In genomic region chr10:17034892-17035775, GRCm38 (mm10) we compare ENCODE assay signal across 22 mouse cellular contexts.
A peak's percentile ranks its signal among the peaks of the same experiment; 100 is the strongest.
DNase-seq lines count a peak whose midpoint lies in the region; ATAC-seq and TF ChIP-seq lines count a peak whose summit lies in the region.
"Had no signal": no experiment of that assay in that cellular context is flagged by ENCODE, and none has a peak within 500 bp of the region (broad histone marks: within the 10 kb centered on the region; RNA-seq: fewer than 3 reads in every experiment).

No protein-coding gene starts in this region.

- no peak overlapping the region for H3K27ac ChIP-seq in intestine, postnatal 0 days (ENCODE audit: low read depth, low read length)
- no peak overlapping the region for H3K27ac ChIP-seq in hindbrain, embryonic 14.5 days
- H3K27ac ChIP-seq: heart, embryonic 13.5 days; macrophage; midbrain, embryonic 13.5 days had no signal

- no peak overlapping the region for H3K4me3 ChIP-seq in intestine, postnatal 0 days (ENCODE audit: low read depth, low read length)
- no peak overlapping the region for H3K4me3 ChIP-seq in hindbrain, embryonic 14.5 days (replicated peaks; ENCODE audit: low read length)
- H3K4me3 ChIP-seq: heart, embryonic 13.5 days; midbrain, embryonic 13.5 days had no signal

- WGBS in intestine, postnatal 0 days, result 57% methylated on average over 2 of the region's 2 CpGs
- 82% methylated on average over 2 of the region's 2 CpGs for WGBS in hindbrain, embryonic 14.5 days

- H3K36me3 ChIP-seq in intestine, postnatal 0 days (ENCODE audit: control insufficient read depth, insufficient read depth), result no peaks in the 10 kb centered on the region
- no peaks in the 10 kb centered on the region for H3K36me3 ChIP-seq in hindbrain, embryonic 14.5 days (replicated peaks; ENCODE audit: control insufficient read depth, insufficient read depth)
- H3K36me3 ChIP-seq: G1E; heart, embryonic 13.5 days; midbrain, embryonic 13.5 days had no signal

- no peak overlapping the region for H3K4me2 ChIP-seq in intestine, postnatal 0 days (replicated peaks; ENCODE audit: low read depth)
- H3K4me2 ChIP-seq in hindbrain, embryonic 14.5 days (replicated peaks), result no peak overlapping the region
- H3K4me2 ChIP-seq: heart, embryonic 13.5 days; lung, embryonic 14.5 days; midbrain, embryonic 13.5 days had no signal

- H3K4me1 ChIP-seq in intestine, postnatal 0 days (replicated peaks; ENCODE audit: control insufficient read depth, insufficient read depth, low read length), result peaks cover 5% of the 10 kb centered on the region; the same call in 1 of the 2 replicates
- no peaks in the 10 kb centered on the region for H3K4me1 ChIP-seq in hindbrain, embryonic 14.5 days (replicated peaks; ENCODE audit: control insufficient read depth, insufficient read depth, low read length)
- H3K4me1 ChIP-seq: midbrain, embryonic 13.5 days had no signal

- no peaks in the 10 kb centered on the region for H3K9me3 ChIP-seq in intestine, postnatal 0 days (ENCODE audit: control insufficient read depth)
- no peaks in the 10 kb centered on the region for H3K9me3 ChIP-seq in hindbrain, embryonic 14.5 days (ENCODE audit: control insufficient read depth, low read length)
- H3K9me3 ChIP-seq: G1E; heart, embryonic 13.5 days had no signal

- H3K9ac ChIP-seq in intestine, postnatal 0 days (ENCODE audit: low read depth, low read length), result no peak overlapping the region
- no peak overlapping the region for H3K9ac ChIP-seq in hindbrain, embryonic 14.5 days
- H3K9ac ChIP-seq: heart, embryonic 13.5 days; lung, embryonic 14.5 days; midbrain, embryonic 13.5 days had no signal

- H3K27me3 ChIP-seq in intestine, postnatal 0 days (replicated peaks; ENCODE audit: control insufficient read depth, insufficient read depth, low read length), result no peaks in the 10 kb centered on the region
- H3K27me3 ChIP-seq in hindbrain, embryonic 14.5 days (ENCODE audit: control insufficient read depth, insufficient read depth, low read length), result no peaks in the 10 kb centered on the region
- H3K27me3 ChIP-seq: heart, embryonic 13.5 days; midbrain, embryonic 13.5 days had no signal

- TF ChIP-seq CTCF in intestine, postnatal 0 days (IDR thresholded peaks at IDR 0.05; ENCODE audit: low read depth), result 0 out of 2 replicates have a peak, but pooled peaks have one; percentile 8

- 0 out of 2 replicates have a peak, but pooled peaks have one; percentile 55 for ATAC-seq in frontal cortex, adult (ENCODE audit: low TSS enrichment)
- peak; percentile 69 for ATAC-seq in intestine, postnatal 0 days
- ATAC-seq in hindbrain, embryonic 14.5 days (ENCODE audit: low FRiP score), result no peak
- ATAC-seq: activated CD4-positive, CD25-positive, alpha-beta regulatory T cell, adult 4 months; forebrain, embryonic 16.5 days; inflammation-experienced regulatory T-cells, adult 6 months; midbrain, embryonic 13.5 days had no signal

- no peak for DNase-seq in frontal cortex, postnatal 10 days (ENCODE audit: low spot score in 2 of 2)
- peak; percentile 91 for DNase-seq in 3T3-L1 (ENCODE audit: low read depth, low spot score)
- DNase-seq in adrenal gland, postnatal 10 days, result peak; percentile 28
- DNase-seq in hindbrain, embryonic 14.5 days (ENCODE audit: low spot score), result no peak
- DNase-seq in urinary bladder, postnatal 4 days (ENCODE audit: low spot score in 2 of 2), result no peak
- DNase-seq: cerebellum, adult 9-10 months; embryo, embryonic 11 days; gastrocnemius, postnatal 25 days; heart, postnatal 4 days; kidney, postnatal 10 days; layer of hippocampus, adult 9-11 months; liver; lung, embryonic 14.5 days had no signal

Comparison
In these comparisons a context has a peak if more than half of its experiments do, and no peak if none do; other contexts are left out.
1. DNase-seq: peak in 3T3-L1 (single experiment) and adrenal gland, postnatal 10 days (single experiment); none in frontal cortex, postnatal 10 days (0 of 2), hindbrain, embryonic 14.5 days (single experiment) and urinary bladder, postnatal 4 days (0 of 2).